Mouse (Mus musculus): ENCODE measurements around the gene Mrpl16. TPM values are rescaled to one million over a fixed set of nuclear protein-coding genes. Genes with fewer than 3 reads are reported as not detected.
A peak's percentile ranks its signal among the peaks of the same experiment; 100 is the strongest.

The Mrpl16 gene
- polyA plus RNA-seq, 1 experiment from 2014 or later, result 45.7 TPM

- Histone ChIP-seq H3K4me3 (ENCODE audit: low read depth, low read length) (no peak overlapping the region), H3K27me3 (ENCODE audit: control insufficient read depth, insufficient read depth, low read depth, low read length) (no peaks in the 10 kb centered on the region), H3K27ac (ENCODE audit: low read length) (no peak overlapping the region), H3K36me3 (ENCODE audit: control insufficient read depth, insufficient read depth, low read length) (peaks cover 8% of the 10 kb centered on the region), H3K4me1 (ENCODE audit: control insufficient read depth, insufficient read depth, low read length) (no peaks in the 10 kb centered on the region), H3K4me2 (ENCODE audit: low read length) (no peak overlapping the region), H3K9me3 (replicated peaks; ENCODE audit: control insufficient read depth, low read length, poor library complexity, severe bottlenecking) (no peaks in the 10 kb centered on the region), H3K9ac (ENCODE audit: low read depth, low read length) (no peak overlapping the region)
- WGBS, result 90% methylated on average over 2 of the region's 2 CpGs
- ATAC-seq, result no peak
These were observed 23.7 kb downstream of the Mrpl16 start for GRCm38 (mm10) chr19:11793741-11794359.

GRCm38 (mm10) chr19:11794447-11794846 lies 24.3 kb downstream of the Mrpl16 start:
- Histone ChIP-seq H3K9ac (ENCODE audit: low read depth, low read length) (no peak overlapping the region), H3K9me3 (replicated peaks; ENCODE audit: control insufficient read depth, low read length, poor library complexity, severe bottlenecking) (no peaks in the 10 kb centered on the region), H3K4me3 (ENCODE audit: low read depth, low read length) (no peak overlapping the region), H3K27me3 (ENCODE audit: control insufficient read depth, insufficient read depth, low read depth, low read length) (no peaks in the 10 kb centered on the region), H3K27ac (ENCODE audit: low read length) (no peak overlapping the region), H3K4me2 (ENCODE audit: low read length) (no peak overlapping the region), H3K4me1 (ENCODE audit: control insufficient read depth, insufficient read depth, low read length) (no peaks in the 10 kb centered on the region), H3K36me3 (ENCODE audit: control insufficient read depth, insufficient read depth, low read length) (peaks cover 4% of the 10 kb centered on the region; the same call in 1 of the 2 replicates)
- 89% methylated on average over 6 of the region's 6 CpGs for WGBS
- ATAC-seq, result no peak

GRCm38 (mm10) chr19:11800531-11801315 lies 30.5 kb downstream of the Mrpl16 start:
- H3K27ac ChIP-seq (ENCODE audit: low read length), result no peak overlapping the region
- no peak overlapping the region for H3K4me3 ChIP-seq (ENCODE audit: low read depth, low read length)
- H3K4me1 ChIP-seq (ENCODE audit: control insufficient read depth, insufficient read depth, low read length), result no peaks in the 10 kb centered on the region
- H3K9ac ChIP-seq (ENCODE audit: low read depth, low read length), result no peak overlapping the region
- no peaks in the 10 kb centered on the region for H3K9me3 ChIP-seq (replicated peaks; ENCODE audit: control insufficient read depth, low read length, poor library complexity, severe bottlenecking)
- no peak overlapping the region for H3K4me2 ChIP-seq (ENCODE audit: low read length)
- ATAC-seq, result no peak
- peaks cover 5% of the 10 kb centered on the region; the same call in 1 of the 2 replicates for H3K36me3 ChIP-seq (ENCODE audit: control insufficient read depth, insufficient read depth, low read length)
- no peaks in the 10 kb centered on the region for H3K27me3 ChIP-seq (ENCODE audit: control insufficient read depth, insufficient read depth, low read depth, low read length)
- WGBS, result 77% methylated on average over 8 of the region's 8 CpGs

- no peak overlapping the region for H3K4me3 ChIP-seq (ENCODE audit: low read depth, low read length)
- no peaks in the 10 kb centered on the region for H3K27me3 ChIP-seq (ENCODE audit: control insufficient read depth, insufficient read depth, low read depth, low read length)
- no peaks in the 10 kb centered on the region for H3K9me3 ChIP-seq (replicated peaks; ENCODE audit: control insufficient read depth, low read length, poor library complexity, severe bottlenecking)
- no peak overlapping the region for H3K27ac ChIP-seq (ENCODE audit: low read length)
- 79% methylated on average over 1 of the region's 1 CpGs for WGBS
- no peak overlapping the region for H3K4me2 ChIP-seq (ENCODE audit: low read length)
- H3K4me1 ChIP-seq (ENCODE audit: control insufficient read depth, insufficient read depth, low read length), result no peaks in the 10 kb centered on the region
- H3K9ac ChIP-seq (ENCODE audit: low read depth, low read length), result no peak overlapping the region
- peaks cover 5% of the 10 kb centered on the region; the same call in 1 of the 2 replicates for H3K36me3 ChIP-seq (ENCODE audit: control insufficient read depth, insufficient read depth, low read length)
- ATAC-seq, result no peak
These were observed 34.2 kb downstream of the Mrpl16 start for GRCm38 (mm10) chr19:11804423-11804822.

GRCm38 (mm10) chr19:11807251-11807650 lies 37.1 kb downstream of the Mrpl16 start:
- no peaks in the 10 kb centered on the region for H3K36me3 ChIP-seq (ENCODE audit: control insufficient read depth, insufficient read depth, low read length)
- ATAC-seq, result no peak
- peaks cover 10% of the 10 kb centered on the region for H3K4me1 ChIP-seq (ENCODE audit: control insufficient read depth, insufficient read depth, low read length)
- H3K27me3 ChIP-seq (ENCODE audit: control insufficient read depth, insufficient read depth, low read depth, low read length), result no peaks in the 10 kb centered on the region
- 63% methylated on average over 2 of the region's 2 CpGs for WGBS
- H3K27ac ChIP-seq (ENCODE audit: low read length), result no peak overlapping the region
- H3K4me2 ChIP-seq (ENCODE audit: low read length), result no peak overlapping the region
- no peaks in the 10 kb centered on the region for H3K9me3 ChIP-seq (replicated peaks; ENCODE audit: control insufficient read depth, low read length, poor library complexity, severe bottlenecking)
- no peak overlapping the region for H3K9ac ChIP-seq (ENCODE audit: low read depth, low read length)
- H3K4me3 ChIP-seq (ENCODE audit: low read depth, low read length), result no peak overlapping the region

- no peaks in the 10 kb centered on the region for H3K9me3 ChIP-seq (replicated peaks; ENCODE audit: control insufficient read depth, low read length, poor library complexity, severe bottlenecking)
- H3K4me1 ChIP-seq (ENCODE audit: control insufficient read depth, insufficient read depth, low read length), result peaks cover 12% of the 10 kb centered on the region
- no peaks in the 10 kb centered on the region for H3K27me3 ChIP-seq (ENCODE audit: control insufficient read depth, insufficient read depth, low read depth, low read length)
- no peak overlapping the region for H3K4me2 ChIP-seq (ENCODE audit: low read length)
- H3K27ac ChIP-seq (ENCODE audit: low read length), result no peak overlapping the region
- no peak overlapping the region for H3K4me3 ChIP-seq (ENCODE audit: low read depth, low read length)
- WGBS, result 18% methylated on average over 6 of the region's 6 CpGs
- H3K9ac ChIP-seq (ENCODE audit: low read depth, low read length), result no peak overlapping the region
- no peaks in the 10 kb centered on the region for H3K36me3 ChIP-seq (ENCODE audit: control insufficient read depth, insufficient read depth, low read length)
- no peak for ATAC-seq
These were observed 37.6 kb downstream of the Mrpl16 start for GRCm38 (mm10) chr19:11807822-11808221.

- no peak for ATAC-seq
- Histone ChIP-seq H3K4me1 (ENCODE audit: control insufficient read depth, insufficient read depth, low read length) (peaks cover 12% of the 10 kb centered on the region), H3K27ac (ENCODE audit: low read length) (no peak overlapping the region), H3K9me3 (replicated peaks; ENCODE audit: control insufficient read depth, low read length, poor library complexity, severe bottlenecking) (no peaks in the 10 kb centered on the region), H3K4me2 (ENCODE audit: low read length) (no peak overlapping the region), H3K4me3 (ENCODE audit: low read depth, low read length) (no peak overlapping the region), H3K27me3 (ENCODE audit: control insufficient read depth, insufficient read depth, low read depth, low read length) (no peaks in the 10 kb centered on the region), H3K36me3 (ENCODE audit: control insufficient read depth, insufficient read depth, low read length) (no peaks in the 10 kb centered on the region), H3K9ac (ENCODE audit: low read depth, low read length) (no peak overlapping the region)
- 95% methylated on average over 2 of the region's 2 CpGs for WGBS
These were observed 38.3 kb downstream of the Mrpl16 start for GRCm38 (mm10) chr19:11808452-11808851.

- WGBS, result 82% methylated on average over 5 of the region's 5 CpGs
- Histone ChIP-seq H3K9ac (ENCODE audit: low read depth, low read length) (no peak overlapping the region), H3K27me3 (ENCODE audit: control insufficient read depth, insufficient read depth, low read depth, low read length) (no peaks in the 10 kb centered on the region), H3K36me3 (ENCODE audit: control insufficient read depth, insufficient read depth, low read length) (no peaks in the 10 kb centered on the region), H3K27ac (ENCODE audit: low read length) (peak overlapping the region; percentile 51; the same call in 1 of the 2 replicates), H3K9me3 (replicated peaks; ENCODE audit: control insufficient read depth, low read length, poor library complexity, severe bottlenecking) (no peaks in the 10 kb centered on the region), H3K4me3 (ENCODE audit: low read depth, low read length) (no peak overlapping the region), H3K4me1 (ENCODE audit: control insufficient read depth, insufficient read depth, low read length) (peaks cover 12% of the 10 kb centered on the region), H3K4me2 (ENCODE audit: low read length) (no peak overlapping the region)
- no peak for ATAC-seq
These were observed 40.0 kb downstream of the Mrpl16 start for GRCm38 (mm10) chr19:11810003-11810758.

GRCm38 (mm10) chr19:11810856-11811255 lies 40.7 kb downstream of the Mrpl16 start:
- H3K9ac ChIP-seq (ENCODE audit: low read depth, low read length), result no peak overlapping the region
- H3K27me3 ChIP-seq (ENCODE audit: control insufficient read depth, insufficient read depth, low read depth, low read length), result no peaks in the 10 kb centered on the region
- ATAC-seq, result no peak
- H3K4me3 ChIP-seq (ENCODE audit: low read depth, low read length), result no peak overlapping the region
- H3K36me3 ChIP-seq (ENCODE audit: control insufficient read depth, insufficient read depth, low read length), result no peaks in the 10 kb centered on the region
- WGBS, result 50% methylated on average over 1 of the region's 1 CpGs
- H3K4me1 ChIP-seq (ENCODE audit: control insufficient read depth, insufficient read depth, low read length), result peaks cover 12% of the 10 kb centered on the region
- no peak overlapping the region for H3K4me2 ChIP-seq (ENCODE audit: low read length)
- peak overlapping the region; percentile 51 for H3K27ac ChIP-seq (ENCODE audit: low read length)
- H3K9me3 ChIP-seq (replicated peaks; ENCODE audit: control insufficient read depth, low read length, poor library complexity, severe bottlenecking), result no peaks in the 10 kb centered on the region

All from midbrain, embryonic 16.5 days (tissue).